10 mouse cellular contexts compared by ENCODE assay signal in genomic region chr19:36208419-36208818, GRCm38 (mm10).
A peak's percentile ranks its signal among the peaks of the same experiment; 100 is the strongest.
DNase-seq lines count a peak whose midpoint lies in the region; ATAC-seq and TF ChIP-seq lines count a peak whose summit lies in the region.
"Had no signal": no experiment of that assay in that cellular context is flagged by ENCODE, and none has a peak within 500 bp of the region (broad histone marks: within the 10 kb centered on the region; RNA-seq: fewer than 3 reads in every experiment).

No protein-coding gene starts in this region.

- H3K4me3 ChIP-seq in gastrocnemius, adult 2 months, result no peak overlapping the region
- H3K4me3 ChIP-seq in intestine, embryonic 14.5 days (ENCODE audit: low read depth, low read length), result no peak overlapping the region
- H3K4me3 ChIP-seq in intestine, postnatal 0 days (ENCODE audit: low read depth, low read length), result no peak overlapping the region
- H3K4me3 ChIP-seq in embryonic facial prominence, embryonic 15.5 days (replicated peaks), result no peak overlapping the region
- H3K4me3 ChIP-seq: liver, embryonic 15.5 days had no signal

- no peak for TF ChIP-seq CTCF in gastrocnemius, adult 2 months (IDR thresholded peaks at IDR 0.05)
- TF ChIP-seq CTCF in intestine, postnatal 0 days (IDR thresholded peaks at IDR 0.05; ENCODE audit: low read depth), result no peak

- peaks cover 11% of the 10 kb centered on the region; the same call in 1 of the 2 replicates for H3K4me1 ChIP-seq in intestine, embryonic 14.5 days (replicated peaks; ENCODE audit: control insufficient read depth, insufficient read depth, low read length)
- H3K4me1 ChIP-seq in intestine, postnatal 0 days (replicated peaks; ENCODE audit: control insufficient read depth, insufficient read depth, low read length), result no peaks in the 10 kb centered on the region
- peaks cover 8% of the 10 kb centered on the region for H3K4me1 ChIP-seq in embryonic facial prominence, embryonic 15.5 days
- H3K4me1 ChIP-seq: liver, embryonic 15.5 days had no signal

- DNase-seq in gastrocnemius, adult 2 months, result no peak
- DNase-seq in gastrocnemius, adult 8-10 months (ENCODE audit: low spot score in 2 of 2), result no peak
- no peak for DNase-seq in intestine, embryonic 14.5 days (ENCODE audit: low spot score)
- peak; percentile 11 for DNase-seq in NIH3T3 (ENCODE audit: low read depth)
- DNase-seq in cerebellum, postnatal 10 days, result no peak
- DNase-seq: cerebellum, adult 8-10 months; right cerebral cortex, postnatal 25 days had no signal

- no peaks in the 10 kb centered on the region for H3K27me3 ChIP-seq in intestine, embryonic 14.5 days (replicated peaks; ENCODE audit: control insufficient read depth, insufficient read depth, low read length)
- no peaks in the 10 kb centered on the region for H3K27me3 ChIP-seq in intestine, postnatal 0 days (replicated peaks; ENCODE audit: control insufficient read depth, insufficient read depth, low read length)
- no peaks in the 10 kb centered on the region for H3K27me3 ChIP-seq in embryonic facial prominence, embryonic 15.5 days
- H3K27me3 ChIP-seq: liver, embryonic 15.5 days had no signal

- no peak overlapping the region for H3K4me2 ChIP-seq in intestine, embryonic 14.5 days (ENCODE audit: low read length)
- H3K4me2 ChIP-seq in intestine, postnatal 0 days (replicated peaks; ENCODE audit: low read depth), result no peak overlapping the region
- no peak overlapping the region for H3K4me2 ChIP-seq in embryonic facial prominence, embryonic 15.5 days (replicated peaks)
- H3K4me2 ChIP-seq: liver, embryonic 15.5 days had no signal

- H3K9me3 ChIP-seq in intestine, embryonic 14.5 days (ENCODE audit: control insufficient read depth, low read length), result no peaks in the 10 kb centered on the region
- H3K9me3 ChIP-seq in intestine, postnatal 0 days (ENCODE audit: control insufficient read depth), result no peaks in the 10 kb centered on the region
- no peaks in the 10 kb centered on the region for H3K9me3 ChIP-seq in embryonic facial prominence, embryonic 15.5 days (replicated peaks)
- H3K9me3 ChIP-seq: liver, embryonic 15.5 days had no signal

- no peaks in the 10 kb centered on the region for H3K36me3 ChIP-seq in intestine, embryonic 14.5 days (ENCODE audit: control insufficient read depth, insufficient read depth, low read length)
- no peaks in the 10 kb centered on the region for H3K36me3 ChIP-seq in intestine, postnatal 0 days (ENCODE audit: control insufficient read depth, insufficient read depth)
- H3K36me3 ChIP-seq in embryonic facial prominence, embryonic 15.5 days, result no peaks in the 10 kb centered on the region
- H3K36me3 ChIP-seq: liver, embryonic 15.5 days had no signal

- WGBS in intestine, embryonic 14.5 days, result 56% methylated on average over 5 of the region's 5 CpGs
- 66% methylated on average over 5 of the region's 5 CpGs for WGBS in intestine, postnatal 0 days
- WGBS in embryonic facial prominence, embryonic 15.5 days, result 57% methylated on average over 5 of the region's 5 CpGs

- intact Hi-C loops in gastrocnemius, adult 2 months (cut with DNase I), result no loop called here

- no peak overlapping the region for H3K9ac ChIP-seq in intestine, embryonic 14.5 days (ENCODE audit: low read length)
- no peak overlapping the region for H3K9ac ChIP-seq in intestine, postnatal 0 days (ENCODE audit: low read depth, low read length)
- no peak overlapping the region for H3K9ac ChIP-seq in embryonic facial prominence, embryonic 15.5 days
- H3K9ac ChIP-seq: liver, embryonic 15.5 days had no signal

- H3K27ac ChIP-seq in gastrocnemius, adult 2 months, result peak overlapping the region; percentile 38; the same call in 1 of the 2 replicates
- H3K27ac ChIP-seq in intestine, embryonic 14.5 days (ENCODE audit: low read depth), result 0 out of 2 replicates have a peak overlapping the region, but pooled peaks have one; percentile 0
- H3K27ac ChIP-seq in intestine, postnatal 0 days (ENCODE audit: low read depth, low read length), result no peak overlapping the region
- peak overlapping the region; percentile 60; the same call in 1 of the 2 replicates for H3K27ac ChIP-seq in embryonic facial prominence, embryonic 15.5 days (replicated peaks)
- H3K27ac ChIP-seq: liver, embryonic 15.5 days had no signal

- no peak for ATAC-seq in intestine, embryonic 14.5 days (replicated peaks; ENCODE audit: low FRiP score, low TSS enrichment, low read depth)
- ATAC-seq in intestine, postnatal 0 days, result no peak
- no peak for ATAC-seq in embryonic facial prominence, embryonic 15.5 days (ENCODE audit: insufficient number of reproducible peaks, low FRiP score, low TSS enrichment, low read depth)
